8 mouse cellular contexts compared by ENCODE assay signal in the genomic region with DNA sequence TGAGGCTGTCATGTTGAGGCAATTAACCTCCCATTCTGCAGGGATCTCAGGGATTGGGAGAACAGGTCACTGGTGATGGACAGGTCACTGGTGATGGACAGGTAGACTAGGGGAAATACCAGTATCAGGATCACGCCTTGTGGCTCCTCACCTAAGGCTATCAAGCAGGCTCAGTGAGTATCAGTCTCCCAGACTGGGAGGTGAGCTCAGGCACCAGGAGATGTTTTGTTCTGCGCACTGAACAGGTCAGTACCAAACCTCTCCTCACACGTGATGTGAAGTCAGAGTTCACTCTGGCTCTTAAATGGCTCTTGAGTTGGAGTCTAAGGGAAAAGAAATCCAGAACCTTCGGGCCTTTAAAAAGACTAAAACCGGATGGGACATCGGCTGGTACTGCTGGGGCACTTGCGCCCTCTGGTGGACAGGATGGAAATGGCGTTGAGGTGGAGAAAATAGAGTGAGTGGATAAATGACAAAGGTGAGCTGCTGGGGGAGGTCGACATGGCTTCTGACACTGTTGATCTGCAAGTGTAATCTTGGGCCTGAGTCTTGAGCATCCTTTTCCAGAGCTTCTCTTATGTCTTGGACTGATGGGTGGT. TPM values are rescaled to one million over a fixed set of nuclear protein-coding genes. Genes with fewer than 3 reads are reported as not detected.
DNase-seq lines count a peak whose midpoint lies in the region; ATAC-seq and TF ChIP-seq lines count a peak whose summit lies in the region.

No protein-coding gene starts in this region.

- peaks cover 2% of the 10 kb centered on the region; the same call in 1 of the 2 replicates for H3K36me3 ChIP-seq in midbrain, embryonic 10.5 days
- H3K36me3 ChIP-seq in midbrain, embryonic 15.5 days (replicated peaks), result no peaks in the 10 kb centered on the region
- H3K36me3 ChIP-seq in testis, adult 2 months (ENCODE audit: control insufficient read depth, insufficient read depth, low read length), result no peaks in the 10 kb centered on the region

- DNase-seq in midbrain, embryonic 10.5 days (ENCODE audit: low spot score), result peak; percentile 82
- peak; percentile 75 for DNase-seq in cerebellum, adult 8-10 months
- DNase-seq in left cerebral cortex, postnatal 4 days, result peak; percentile 74
- DNase-seq in naive thymus-derived CD4-positive, alpha-beta T cell, adult 2 months (ENCODE audit: low read depth), result peak; percentile 90

- intact Hi-C loops in left cerebral cortex, postnatal 4 days (cut with DNase I), result loop anchor here (1.0 kb wide), 1 partner anchor 189 kb away; no protein-coding TSS in a partner anchor

- H3K27ac ChIP-seq in midbrain, embryonic 10.5 days (replicated peaks), result no peak overlapping the region
- H3K27ac ChIP-seq in midbrain, embryonic 15.5 days, result no peak overlapping the region
- H3K27ac ChIP-seq in testis, adult 2 months (ENCODE audit: control insufficient read depth, insufficient read depth, low read depth, low read length), result no peak overlapping the region

- peaks cover 21% of the 10 kb centered on the region for H3K27me3 ChIP-seq in midbrain, embryonic 10.5 days (ENCODE audit: low read depth, poor library complexity, severe bottlenecking)
- peaks cover 4% of the 10 kb centered on the region; the same call in 1 of the 2 replicates for H3K27me3 ChIP-seq in midbrain, embryonic 15.5 days (replicated peaks)
- no peaks in the 10 kb centered on the region for H3K27me3 ChIP-seq in testis, adult 2 months (ENCODE audit: control insufficient read depth, insufficient read depth, low read length)

- H3K4me2 ChIP-seq in midbrain, embryonic 15.5 days, result no peak overlapping the region

- 19% methylated on average over 9 of the region's 9 CpGs for WGBS in midbrain, embryonic 10.5 days
- 14% methylated on average over 9 of the region's 9 CpGs for WGBS in midbrain, embryonic 15.5 days

- no peak overlapping the region for H3K4me3 ChIP-seq in midbrain, embryonic 10.5 days
- no peak overlapping the region for H3K4me3 ChIP-seq in midbrain, embryonic 15.5 days
- H3K4me3 ChIP-seq in testis, adult 2 months (ENCODE audit: control insufficient read depth, low read depth, low read length), result no peak overlapping the region

- ATAC-seq in midbrain, embryonic 15.5 days (replicated peaks), result no peak
- ATAC-seq in frontal cortex, adult (ENCODE audit: low TSS enrichment), result peak; percentile 47; the same call in 1 of the 2 replicates
- ATAC-seq in inflammation-experienced regulatory T-cells, adult 6 months, result peak; percentile 67

- peak; percentile 95 for TF ChIP-seq CTCF in testis, adult 2 months (IDR thresholded peaks at IDR 0.05; ENCODE audit: control insufficient read depth, insufficient read depth, insufficient replicate concordance, low read depth, low read length)

- no peaks in the 10 kb centered on the region for H3K9me3 ChIP-seq in midbrain, embryonic 10.5 days (replicated peaks)
- H3K9me3 ChIP-seq in midbrain, embryonic 15.5 days, result no peaks in the 10 kb centered on the region

- H3K9ac ChIP-seq in midbrain, embryonic 15.5 days, result no peak overlapping the region

- peaks cover 25% of the 10 kb centered on the region for H3K4me1 ChIP-seq in midbrain, embryonic 10.5 days
- peaks cover 14% of the 10 kb centered on the region for H3K4me1 ChIP-seq in midbrain, embryonic 15.5 days
- H3K4me1 ChIP-seq in testis, adult 2 months (ENCODE audit: control insufficient read depth, insufficient read depth, low read length), result peaks cover under 1% of the 10 kb centered on the region

- TF ChIP-seq POLR2A in testis, adult 2 months (IDR thresholded peaks at IDR 0.05; ENCODE audit: control insufficient read depth, low read depth, low read length), result no peak

RNA-seq across cellular contexts. Expression of a gene that starts 11.3 kb away (rescaled TPM):
- polyA plus RNA-seq in midbrain, embryonic 10.5 days (2016; fragmentation: Nextera tagmentation; extraction: Ambion mirVana), result 10.0 and 12.7 TPM in 2 replicates
- polyA plus RNA-seq in midbrain, embryonic 15.5 days (2015; fragmentation: Nextera tagmentation; extraction: Ambion mirVana), result 10.2 and 11.0 TPM in 2 replicates
- polyA plus RNA-seq in inflammation-experienced regulatory T-cells, adult 6 months (2017; shearing (Covaris generic)), result under 1 TPM; 0.11 to 0.83 (median 0.44) TPM
- total RNA-seq in left cerebral cortex, postnatal 4 days (2021), result 10 to 100 TPM in 1 of 2 experiments, 1 to 10 TPM in 1; 7.7 to 12.1 TPM
- polyA plus RNA-seq in testis, adult 2 months (2012; rRNA removed), result 31.2 and 32.0 TPM in 2 replicates

RNA-seq across cellular contexts. Expression of a gene that starts 24.3 kb away (rescaled TPM):
- 4.2 and 5.3 TPM in 2 replicates for polyA plus RNA-seq in midbrain, embryonic 10.5 days (2016; fragmentation: Nextera tagmentation; extraction: Ambion mirVana)
- 4.9 and 5.2 TPM in 2 replicates for polyA plus RNA-seq in midbrain, embryonic 15.5 days (2015; fragmentation: Nextera tagmentation; extraction: Ambion mirVana)
- 1 to 10 TPM; 2.4 to 4.2 (median 3.6) TPM for polyA plus RNA-seq in inflammation-experienced regulatory T-cells, adult 6 months (2017; shearing (Covaris generic))
- 10 to 100 TPM; 34.4 to 35.3 TPM for total RNA-seq in left cerebral cortex, postnatal 4 days (2021)
- polyA plus RNA-seq in testis, adult 2 months (2012; rRNA removed), result 19.1 TPM in 2 replicates
